Mouse (Mus musculus) B cell, adult 2 months (primary cell): Measurements from ENCODE around the gene Med15.
A peak's percentile ranks its signal among the peaks of the same experiment; 100 is the strongest.

ENCODE experiments used
- DNase-seq, 2 experiments: peaks; one replicate each; pipeline ENCODE4 v3.0.0; 2022

Med15 gene

GRCm38 (mm10) chr16:17647566-17648340 lies 84.9 kb downstream of the Med15 start:
- DNase-seq = no peak

GRCm38 (mm10) chr16:17647156-17647555 lies 85.5 kb downstream of the Med15 start:
- DNase-seq = no peak

- peak; percentile 79 for DNase-seq
Measured at GRCm38 (mm10) chr16:17646310-17647114, 86.2 kb downstream of the Med15 start, which contains the start of gene Ccdc74a. TSS of gene Ccdc74a (plus strand) at chr16:17646470.

- DNase-seq = no peak
Measured at GRCm38 (mm10) chr16:17643437-17643990, 89.2 kb downstream of the Med15 start.

- DNase-seq = no peak
Measured at GRCm38 (mm10) chr16:17642311-17642710, 90.4 kb downstream of the Med15 start.

- no peak for DNase-seq
Measured at GRCm38 (mm10) chr16:17641301-17641700, 91.4 kb downstream of the Med15 start.

GRCm38 (mm10) chr16:17640706-17641105 lies 92.0 kb downstream of the Med15 start:
- DNase-seq = no peak

- DNase-seq = no peak
Measured at GRCm38 (mm10) chr16:17639951-17640350, 92.7 kb downstream of the Med15 start.

- no peak for DNase-seq
Measured at GRCm38 (mm10) chr16:17639081-17639480, 93.6 kb downstream of the Med15 start.

- DNase-seq = no peak
Measured at GRCm38 (mm10) chr16:17638036-17638628, 94.6 kb downstream of the Med15 start.

- no peak for DNase-seq
Measured at GRCm38 (mm10) chr16:17637610-17638009, 95.1 kb downstream of the Med15 start.

GRCm38 (mm10) chr16:17636904-17637303 lies 95.8 kb downstream of the Med15 start:
- DNase-seq = no peak

GRCm38 (mm10) chr16:17633481-17634181 lies 99.1 kb downstream of the Med15 start:
- DNase-seq = no peak

GRCm38 (mm10) chr16:17632580-17632979 lies 100.1 kb downstream of the Med15 start:
- no peak for DNase-seq

- DNase-seq = no peak
Measured at GRCm38 (mm10) chr16:17626269-17626555, 106.5 kb downstream of the Med15 start.

- no peak for DNase-seq
Measured at GRCm38 (mm10) chr16:17625488-17626268, 107.0 kb downstream of the Med15 start.

GRCm38 (mm10) chr16:17621936-17622335 lies 110.8 kb downstream of the Med15 start:
- DNase-seq = no peak

GRCm38 (mm10) chr16:17619198-17620105 lies 113.2 kb downstream of the Med15 start, which contains the start of gene Smpd4:
TSS of gene Smpd4 (plus strand) at chr16:17619354.
- peak; percentile 98 for DNase-seq

- DNase-seq = peak; percentile 63 to 67
Measured at GRCm38 (mm10) chr16:17617922-17618565, 114.6 kb downstream of the Med15 start.

GRCm38 (mm10) chr16:17616212-17616611 lies 116.5 kb downstream of the Med15 start:
- DNase-seq = no peak
